Mouse (Mus musculus) lung, adult 2 months (tissue): ENCODE measurements around the gene Prm3. TPM values are rescaled to one million over a fixed set of nuclear protein-coding genes. Genes with fewer than 3 reads are reported as not detected.
A peak's percentile ranks its signal among the peaks of the same experiment; 100 is the strongest.

ENCODE experiments used
- DNase-seq: peaks from one replicate; pipeline ENCODE4 v3.0.0; 2022
- H3K4me1 ChIP-seq: fragments of 200-500 bp; 2 replicates; pipeline ENCODE4 v1.6.1; 2011; ENCODE audit warnings: low read length; ENCODE audit not compliant: control insufficient read depth, insufficient read depth
- H3K4me3 ChIP-seq: fragments of 200-500 bp; replicated peaks from 2 replicates; pipeline ENCODE3; 2011; ENCODE audit warnings: low read depth, mild to moderate bottlenecking, control low read depth, low read length; ENCODE audit errors: extremely low read depth
- CTCF ChIP-seq: fragments of 200-500 bp; IDR thresholded peaks from 2 replicates; pipeline ENCODE4 v1.5.1; 2011; ENCODE audit warnings: mild to moderate bottlenecking, low read length, control low read depth; ENCODE audit not compliant: insufficient read depth
- POLR2A ChIP-seq: fragments of 200-500 bp; IDR thresholded peaks from 2 replicates; pipeline ENCODE4 v1.6.1; 2011; ENCODE audit warnings: low read depth, mild to moderate bottlenecking, control low read depth, low read length, borderline replicate concordance; ENCODE audit errors: extremely low read depth
- WGBS: fragments of 180-500 bp; shearing (Covaris S2); methylation state at CpG from one replicate; pipeline ENCODE4 v1.1.7; 2018; 5-methylcytosine and 5-hydroxymethylcytosine counted together
- polyA plus RNA-seq: library from polyadenylated mRNA; depleted of rRNA; stranded (reverse); fragments of >200 nt; gene quantifications from 2 replicates; pipeline ENCODE4 v1.2.3, GENCODE M21; 2012

Prm3 gene
- polyA plus RNA-seq, 1 experiment = not detected

GRCm38 (mm10) chr16:10774726-10775125 lies 16.0 kb downstream of the Prm3 start:
- TF ChIP-seq POLR2A (no peak), CTCF (no peak)
- no peak overlapping the region for H3K4me3 ChIP-seq
- H3K4me1 ChIP-seq = 0 out of 2 replicates have a peak, but pooled peaks cover 3% of the 10 kb centered on the region
- no peak for DNase-seq
- 53% methylated on average over 4 of the region's 4 CpGs for WGBS

DNA sequence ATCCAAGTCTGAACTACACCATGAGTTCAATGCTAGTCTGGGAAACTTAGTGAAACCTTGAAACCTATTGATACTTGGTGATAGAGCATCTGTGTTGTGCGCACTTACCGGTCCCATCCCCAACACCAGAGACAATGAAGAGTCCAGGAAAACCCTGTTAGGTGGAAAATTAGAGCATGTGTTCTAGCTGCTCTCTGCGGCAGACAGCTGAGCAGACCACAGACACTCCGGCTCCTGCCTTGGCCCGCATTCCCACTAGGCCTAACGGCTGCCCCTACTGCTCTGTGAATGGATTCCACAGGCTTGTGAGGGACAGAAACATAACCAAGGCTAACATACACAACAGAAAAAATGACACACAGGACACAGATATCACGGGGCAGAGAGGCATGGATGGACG lies 17.2 kb downstream of the Prm3 start:
- TF ChIP-seq POLR2A = no peak
- TF ChIP-seq CTCF = no peak
- WGBS = 88% methylated on average over 8 of the region's 8 CpGs
- 0 out of 2 replicates have a peak, but pooled peaks cover 3% of the 10 kb centered on the region for H3K4me1 ChIP-seq
- no peak overlapping the region for H3K4me3 ChIP-seq
- DNase-seq = no peak

DNA sequence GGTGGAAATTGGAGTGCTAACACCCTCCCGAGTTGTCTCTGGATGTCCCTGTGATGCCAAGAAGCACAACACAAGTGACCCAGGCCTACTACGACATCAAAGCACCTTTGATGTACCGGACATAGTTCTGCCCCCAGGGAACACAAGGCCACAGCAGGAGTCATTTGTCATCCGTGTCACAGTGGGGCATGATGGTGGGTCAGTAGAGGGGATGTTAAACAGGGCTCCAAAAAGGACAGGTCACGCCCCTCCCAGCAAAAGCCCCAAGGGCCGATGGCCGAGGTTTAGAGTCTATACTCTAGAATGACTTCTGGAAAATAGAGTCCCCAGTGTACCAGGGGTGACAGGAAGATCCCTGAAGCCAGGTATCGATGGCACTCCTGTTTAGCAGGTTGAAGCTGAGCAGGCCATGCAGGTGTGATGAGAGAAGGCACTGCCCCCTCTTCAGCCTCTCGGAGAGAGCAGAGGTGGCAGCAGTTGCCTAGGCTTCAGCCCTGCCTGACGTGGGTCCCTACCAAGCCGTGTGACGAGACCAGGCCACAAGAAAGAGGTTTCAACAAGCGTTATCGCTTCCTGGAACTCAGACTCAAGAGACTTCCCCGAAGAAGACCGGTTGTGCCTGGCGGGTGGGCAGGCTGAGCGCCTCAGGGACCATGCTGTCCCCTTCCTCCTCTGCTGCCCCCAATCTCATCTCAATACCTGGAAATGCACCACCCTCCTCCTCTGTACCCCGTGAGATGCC lies 18.8 kb downstream of the Prm3 start:
- no peak for TF ChIP-seq CTCF
- TF ChIP-seq POLR2A = no peak
- DNase-seq = no peak
- Histone ChIP-seq H3K4me1 (0 out of 2 replicates have a peak, but pooled peaks cover 3% of the 10 kb centered on the region), H3K4me3 (no peak overlapping the region)
- 65% methylated on average over 19 of the region's 19 CpGs for WGBS

DNA sequence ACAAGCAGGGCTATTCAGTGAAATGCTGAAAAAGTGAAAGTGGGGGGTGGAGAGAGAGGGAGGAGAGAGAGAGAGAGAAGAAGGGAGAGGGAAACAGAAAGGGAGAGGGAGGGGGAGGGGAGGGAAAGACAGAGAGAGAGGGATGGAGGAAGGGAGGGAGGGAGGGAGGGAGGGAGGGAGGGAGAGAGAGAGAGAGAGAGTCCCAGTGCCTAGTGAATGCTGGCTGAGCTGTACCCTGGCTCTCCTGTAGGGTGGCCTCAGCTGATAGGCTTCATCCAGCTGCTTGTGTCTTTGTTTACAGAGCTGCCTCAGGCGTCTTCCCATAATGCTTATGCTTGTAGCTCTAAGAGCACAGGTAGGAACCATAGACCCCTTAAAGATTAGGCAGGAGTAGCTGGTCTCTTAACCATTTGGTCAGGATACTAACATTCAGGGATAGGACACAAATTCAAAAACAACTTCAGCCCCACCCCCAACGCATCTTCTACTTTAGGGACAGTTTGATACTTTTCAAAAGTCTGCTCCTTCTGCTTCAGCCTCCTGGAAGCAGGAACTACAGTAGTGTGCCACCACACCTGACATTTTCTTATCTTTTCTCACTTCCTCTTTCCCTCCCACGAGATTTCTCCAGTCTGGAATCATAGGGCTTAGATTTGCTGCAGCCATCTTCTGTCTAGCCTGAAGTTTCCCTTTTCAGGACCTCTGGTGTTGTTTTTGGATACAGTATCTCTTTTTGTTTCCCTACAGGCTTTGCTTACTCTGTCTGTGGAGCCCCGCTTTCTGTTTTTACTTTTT lies 20.0 kb downstream of the Prm3 start:
- 0 out of 2 replicates have a peak, but pooled peaks have one; percentile 11 for TF ChIP-seq CTCF
- TF ChIP-seq POLR2A = no peak
- H3K4me3 ChIP-seq = no peak overlapping the region
- H3K4me1 ChIP-seq = 0 out of 2 replicates have a peak, but pooled peaks cover 3% of the 10 kb centered on the region
- no peak for DNase-seq
- 53% methylated on average over 4 of the region's 4 CpGs for WGBS

DNA sequence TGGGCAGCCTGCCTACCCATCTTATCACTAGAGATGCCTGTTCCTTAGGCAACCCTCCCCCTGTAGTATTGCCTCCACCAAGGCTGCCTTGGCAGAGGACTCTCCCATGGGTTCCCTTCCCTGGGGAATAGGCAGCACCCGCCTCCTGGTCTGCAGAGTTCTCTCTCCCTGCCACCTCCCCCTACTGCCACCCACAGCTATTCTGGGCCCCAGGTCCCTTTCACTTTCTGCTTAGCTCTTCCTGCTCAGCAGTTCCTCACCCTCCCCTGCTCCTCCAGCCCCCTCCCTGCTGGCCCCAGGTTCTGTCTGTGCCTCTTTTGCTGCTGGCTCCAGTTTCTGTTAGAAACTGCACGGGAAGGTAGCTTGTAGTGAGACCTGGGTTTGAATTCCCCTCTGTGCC lies 21.1 kb downstream of the Prm3 start:
- WGBS = 42% methylated on average over 2 of the region's 2 CpGs
- no peak for TF ChIP-seq CTCF
- TF ChIP-seq POLR2A = no peak
- Histone ChIP-seq H3K4me1 (0 out of 2 replicates have a peak, but pooled peaks cover 3% of the 10 kb centered on the region), H3K4me3 (no peak overlapping the region)
- no peak for DNase-seq

DNA sequence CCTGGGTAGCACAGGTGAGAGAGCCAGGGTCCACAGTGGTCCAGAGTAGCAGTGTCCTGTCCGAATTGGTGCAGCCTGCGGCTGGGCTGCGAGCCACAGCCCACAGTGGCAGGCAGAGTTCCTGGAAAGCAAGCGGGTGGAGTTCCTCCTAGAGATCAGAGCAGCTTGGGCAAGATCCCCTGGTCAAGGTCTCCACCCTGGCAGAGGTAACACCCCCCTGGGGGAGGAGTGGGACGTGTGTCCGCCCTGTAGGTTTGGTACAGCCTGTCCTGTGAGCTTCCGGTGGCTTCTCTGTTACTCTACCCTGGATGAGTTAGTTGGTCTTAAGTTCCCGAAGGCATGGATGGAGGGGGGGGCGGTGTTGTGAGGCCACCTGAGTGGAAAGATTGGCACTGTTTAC lies 21.9 kb downstream of the Prm3 start:
- DNase-seq = no peak
- Histone ChIP-seq H3K4me1 (0 out of 2 replicates have a peak, but pooled peaks cover 3% of the 10 kb centered on the region), H3K4me3 (no peak overlapping the region)
- no peak for TF ChIP-seq CTCF
- no peak for TF ChIP-seq POLR2A
- 50% methylated on average over 9 of the region's 9 CpGs for WGBS

- 43% methylated on average over 4 of the region's 4 CpGs for WGBS
- peak; percentile 64 for DNase-seq
Observed at GRCm38 (mm10) chr16:10767158-10767557, 23.6 kb downstream of the Prm3 start.

GRCm38 (mm10) chr16:10764323-10764722 lies 26.4 kb downstream of the Prm3 start:
- Histone ChIP-seq H3K4me1 (no peaks in the 10 kb centered on the region), H3K4me3 (no peak overlapping the region)
- TF ChIP-seq POLR2A (no peak), CTCF (no peak)
- 27% methylated on average over 2 of the region's 2 CpGs for WGBS
- DNase-seq = no peak

More at GRCm38 (mm10) chr16:10767158-10767557, 23.6 kb downstream of the Prm3 start:
- TF ChIP-seq POLR2A (no peak), CTCF (peak; percentile 69)
- H3K4me1 ChIP-seq = 0 out of 2 replicates have a peak, but pooled peaks cover 3% of the 10 kb centered on the region
- no peak overlapping the region for H3K4me3 ChIP-seq

- DNase-seq = no peak
- TF ChIP-seq POLR2A (no peak), CTCF (no peak)
- 54% methylated on average over 6 of the region's 6 CpGs for WGBS
- Histone ChIP-seq H3K4me1 (no peaks in the 10 kb centered on the region), H3K4me3 (no peak overlapping the region)
Observed at GRCm38 (mm10) chr16:10763540-10764264, 27.0 kb downstream of the Prm3 start.
